Mouse (Mus musculus) heart, adult 2 months (tissue): ENCODE measurements at regions not wholly inside any gene's neighbourhood (a gene's known extent, or its start where the extent isn't known, plus 50 kb on each side); places are given as distances from the start of the nearest gene placed in this dataset.

Experiments
- CTCF ChIP-seq: fragments of 200-600 bp; IDR thresholded peaks from 2 replicates; pipeline ENCODE4 v1.8.1; 2022; ENCODE audit warnings: antibody characterized with exemption, mild to moderate bottlenecking, moderate library complexity
- POLR2A ChIP-seq: fragments of 200-500 bp; IDR thresholded peaks from 2 replicates; pipeline ENCODE4 v1.6.1; 2011; ENCODE audit warnings: mild to moderate bottlenecking, low read depth, low read length, control low read depth; ENCODE audit not compliant: insufficient read depth

GRCm38 (mm10) chr1:83862541-83862940 lies 454.5 kb upstream of the Sphkap start:
- TF ChIP-seq CTCF: no peak
- no peak for TF ChIP-seq POLR2A
